Mouse (Mus musculus): ENCODE results near the gene Elmo2.

GRCm38 (mm10) chr2:165300424-165300823, 25.9 kb downstream of the Elmo2 start:
- no peak for TF ChIP-seq ZNF384 (IDR thresholded peaks at IDR 0.05; ENCODE audit: low read depth, low read length)
- no peak for TF ChIP-seq HCFC1 (IDR thresholded peaks at IDR 0.05; ENCODE audit: borderline replicate concordance, insufficient read depth, low read length)
- TF ChIP-seq MAFK (IDR thresholded peaks at IDR 0.05; ENCODE audit: insufficient read depth, low read depth, low read length): no peak
- TF ChIP-seq CHD2 (IDR thresholded peaks at IDR 0.05; ENCODE audit: low read depth, low read length): no peak
